Mouse (Mus musculus) limb, embryonic 12.5 days (tissue): ENCODE measurements at regions not wholly inside any gene's neighbourhood (a gene's known extent, or its start where the extent isn't known, plus 50 kb on each side); places are given as distances from the start of the nearest gene placed in this dataset.

Source experiments
- ATAC-seq: fragments of 200-750 bp; cut with Nextera tagmentation; 2 replicates; pipeline ENCODE4 v1.8.0; 2017; ENCODE audit warnings: low read depth, moderate TSS enrichment; ENCODE audit not compliant: insufficient number of reproducible peaks, insufficient read depth, low FRiP score, low TSS enrichment
- H3K27ac ChIP-seq: fragments of 300-500 bp; sonication (generic); 2 replicates; pipeline ENCODE4 v1.5.1; 2016; ENCODE audit warnings: mild to moderate bottlenecking, moderate library complexity
- H3K27me3 ChIP-seq: fragments of 300-500 bp; sonication (generic); 2 replicates; pipeline ENCODE4 v1.6.1; 2016; ENCODE audit warnings: mild to moderate bottlenecking, moderate library complexity
- H3K36me3 ChIP-seq: fragments of 300-500 bp; sonication (generic); 2 replicates; pipeline ENCODE4 v1.6.1; 2016; ENCODE audit warnings: mild to moderate bottlenecking, moderate library complexity
- H3K4me1 ChIP-seq: fragments of 300-500 bp; sonication (generic); replicated peaks from 2 replicates; pipeline ENCODE4 v1.6.1; 2016
- H3K4me2 ChIP-seq: fragments of 300-500 bp; sonication (generic); 2 replicates; pipeline ENCODE4 v1.6.1; 2016; ENCODE audit warnings: mild to moderate bottlenecking, moderate library complexity
- H3K4me3 ChIP-seq: fragments of 300-500 bp; sonication (generic); replicated peaks from 2 replicates; pipeline ENCODE4 v1.5.1; 2016; ENCODE audit warnings: mild to moderate bottlenecking
- H3K9ac ChIP-seq: fragments of 300-500 bp; sonication (generic); replicated peaks from 2 replicates; pipeline ENCODE4 v1.6.1; 2016; ENCODE audit warnings: mild to moderate bottlenecking, moderate library complexity
- H3K9me3 ChIP-seq: fragments of 300-500 bp; sonication (generic); 2 replicates; pipeline ENCODE4 v1.6.1; 2016; ENCODE audit warnings: mild to moderate bottlenecking, moderate library complexity
- WGBS: fragments of 180-500 bp; shearing (Covaris S2); methylation state at CpG from one replicate; pipeline ENCODE4 v1.1.7; 2016; 5-methylcytosine and 5-hydroxymethylcytosine counted together

DNA sequence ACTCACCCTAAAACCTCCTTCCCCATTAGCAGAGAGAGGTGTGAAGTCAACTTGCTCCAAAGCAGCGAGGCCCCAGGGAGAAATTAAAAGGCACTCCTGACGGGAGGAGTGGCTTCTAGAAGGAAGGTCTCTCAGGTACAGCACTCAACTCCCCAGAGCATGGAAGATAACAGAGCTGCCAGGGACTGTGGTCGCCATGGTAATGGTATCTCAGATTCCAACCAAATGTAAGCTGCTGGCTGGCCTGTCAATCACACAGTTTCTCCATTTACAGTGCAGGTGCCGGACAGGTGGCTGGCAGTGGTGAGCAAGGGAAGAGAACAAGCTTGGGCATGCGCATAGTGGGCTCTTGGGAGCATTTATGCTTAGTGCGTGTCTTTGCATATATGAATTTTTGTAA, 213.5 kb upstream of the Bcor start:
- Histone ChIP-seq H3K36me3 (no peaks in the 10 kb centered on the region), H3K27me3 (peaks cover 25% of the 10 kb centered on the region), H3K4me2 (no peak overlapping the region), H3K4me3 (no peak overlapping the region), H3K27ac (no peak overlapping the region), H3K4me1 (no peaks in the 10 kb centered on the region; the same call in 1 of the 2 replicates), H3K9me3 (no peaks in the 10 kb centered on the region), H3K9ac (no peak overlapping the region)
- 60% methylated on average over 6 of the region's 6 CpGs for WGBS
- ATAC-seq: no peak

DNA sequence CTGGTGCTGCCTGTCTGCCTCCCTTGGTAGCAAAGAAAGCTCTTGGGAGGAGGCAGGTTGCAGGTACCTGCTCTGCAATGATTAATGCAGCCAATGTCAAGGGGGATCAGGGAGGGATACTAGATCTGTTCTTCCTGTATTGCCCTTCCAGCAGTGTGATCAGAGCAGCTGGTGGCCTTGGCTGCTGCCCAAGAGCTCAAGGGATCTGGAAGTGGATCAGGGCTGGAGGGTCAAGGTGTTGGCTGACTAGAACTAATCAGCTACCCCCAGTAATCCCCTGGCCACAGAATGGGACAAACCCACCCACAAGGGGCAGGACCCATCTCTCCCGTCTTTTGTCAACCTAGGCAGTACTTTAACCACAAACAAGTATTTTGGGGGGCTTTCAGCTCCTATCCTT, 211.8 kb upstream of the Atp6ap2 start:
- WGBS: 71% methylated on average over 1 of the region's 1 CpGs
- Histone ChIP-seq H3K27me3 (peaks cover 24% of the 10 kb centered on the region), H3K4me1 (no peaks in the 10 kb centered on the region; the same call in 1 of the 2 replicates), H3K27ac (no peak overlapping the region), H3K4me2 (no peak overlapping the region), H3K4me3 (no peak overlapping the region), H3K9me3 (no peaks in the 10 kb centered on the region), H3K36me3 (no peaks in the 10 kb centered on the region), H3K9ac (no peak overlapping the region)
- ATAC-seq: no peak

DNA sequence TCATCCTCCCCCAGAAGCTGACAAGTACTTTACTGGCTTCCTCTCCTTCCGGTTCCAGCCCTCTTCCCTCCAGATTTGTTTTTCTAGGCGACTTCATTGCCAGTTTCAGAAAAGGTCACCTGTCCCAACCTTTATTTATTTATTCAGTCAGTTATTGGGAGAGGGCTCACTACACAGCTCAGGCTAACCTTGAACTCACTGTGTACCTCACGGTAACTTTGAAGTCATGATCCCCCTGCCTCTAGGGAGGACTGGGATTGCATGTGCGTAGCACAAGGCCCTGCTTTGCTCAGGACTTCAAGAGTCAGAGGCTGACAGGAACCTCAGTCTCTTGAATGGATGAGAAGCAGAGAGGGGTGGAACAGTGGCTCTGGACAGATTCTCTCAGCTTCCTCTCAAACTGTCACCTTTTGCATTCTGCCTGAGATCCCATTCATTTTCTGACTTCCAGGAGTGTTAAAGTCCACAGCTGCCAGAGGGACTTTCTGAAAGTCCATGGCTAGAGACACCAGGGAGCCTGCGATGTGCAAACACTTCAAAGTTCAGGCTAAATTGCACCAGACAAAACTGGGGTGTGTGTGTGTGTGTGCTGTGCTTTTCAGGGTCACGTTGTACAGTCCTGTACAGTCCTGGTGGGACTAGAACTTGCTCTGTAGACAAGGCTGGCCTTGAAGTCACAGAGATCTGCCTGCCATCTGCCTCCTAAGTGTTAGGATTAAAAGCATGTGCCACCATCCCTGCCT, 211.2 kb upstream of the Atp6ap2 start:
- Histone ChIP-seq H3K4me1 (no peaks in the 10 kb centered on the region; the same call in 1 of the 2 replicates), H3K27ac (no peak overlapping the region), H3K9me3 (no peaks in the 10 kb centered on the region), H3K27me3 (peaks cover 29% of the 10 kb centered on the region), H3K4me2 (no peak overlapping the region), H3K36me3 (no peaks in the 10 kb centered on the region), H3K4me3 (no peak overlapping the region), H3K9ac (no peak overlapping the region)
- 83% methylated on average over 6 of the region's 6 CpGs for WGBS
- ATAC-seq: no peak

DNA sequence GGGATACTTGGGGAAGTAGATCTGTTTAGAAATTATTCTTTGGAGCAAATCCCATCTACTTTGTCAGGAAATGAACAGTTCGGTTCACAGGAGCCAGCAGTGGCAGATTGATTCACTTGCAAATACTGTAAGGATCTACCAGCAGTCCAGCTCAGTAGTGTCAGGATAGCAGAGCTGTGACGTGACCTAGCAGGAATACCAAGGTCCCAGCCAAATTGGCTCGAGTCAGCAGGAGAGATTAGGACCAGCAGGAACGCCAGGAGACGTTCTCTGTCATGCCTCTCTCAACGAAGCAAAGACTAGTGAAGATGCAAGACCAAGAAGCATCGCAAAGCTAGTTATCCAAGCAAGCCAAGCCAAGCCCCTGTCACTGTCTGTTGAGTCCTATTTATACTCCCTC, 210.2 kb upstream of the Atp6ap2 start:
- Histone ChIP-seq H3K4me1 (no peaks in the 10 kb centered on the region; the same call in 1 of the 2 replicates), H3K4me2 (no peak overlapping the region), H3K9ac (no peak overlapping the region), H3K27ac (no peak overlapping the region), H3K9me3 (no peaks in the 10 kb centered on the region), H3K4me3 (no peak overlapping the region), H3K27me3 (peaks cover 39% of the 10 kb centered on the region), H3K36me3 (no peaks in the 10 kb centered on the region)
- no peak for ATAC-seq
- 80% methylated on average over 7 of the region's 7 CpGs for WGBS

DNA sequence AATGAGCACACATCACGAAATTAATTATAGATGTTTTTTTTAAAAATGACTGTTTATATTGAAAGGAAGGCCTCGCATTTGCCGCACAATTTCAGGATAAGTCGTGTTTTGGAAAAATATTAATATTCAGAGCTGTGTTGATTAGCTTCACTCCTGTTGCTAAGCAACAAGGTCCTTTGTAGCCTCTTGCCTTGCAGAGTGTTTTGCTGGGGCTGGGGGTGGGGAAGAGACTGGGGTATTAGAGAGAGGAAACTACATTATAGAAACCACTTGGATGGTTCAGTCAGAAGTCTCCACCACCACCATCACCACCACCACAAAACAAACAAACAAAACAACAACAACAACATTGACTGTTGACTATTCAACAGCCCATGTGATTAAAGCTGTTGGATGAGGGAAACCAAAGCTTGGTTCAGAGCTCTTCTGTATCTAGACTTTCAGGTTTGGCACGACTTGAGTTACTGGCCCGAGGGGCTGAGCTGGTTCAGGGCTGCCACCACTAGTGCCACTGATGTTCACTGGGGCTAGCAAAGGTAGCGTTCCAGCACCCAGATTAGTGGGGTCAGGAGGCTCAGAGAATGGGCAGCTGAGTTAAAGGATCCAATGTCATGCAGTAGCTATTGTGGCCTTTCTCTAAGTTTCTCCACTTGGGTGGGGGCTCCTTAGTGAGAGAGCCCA, 195.3 kb upstream of the Atp6ap2 start:
- no peak for ATAC-seq
- Histone ChIP-seq H3K27ac (no peak overlapping the region), H3K27me3 (no peaks in the 10 kb centered on the region; the same call in 1 of the 2 replicates), H3K9me3 (no peaks in the 10 kb centered on the region), H3K4me1 (no peaks in the 10 kb centered on the region), H3K4me3 (no peak overlapping the region), H3K9ac (no peak overlapping the region), H3K4me2 (no peak overlapping the region), H3K36me3 (no peaks in the 10 kb centered on the region)
- WGBS: 86% methylated on average over 7 of the region's 7 CpGs

DNA sequence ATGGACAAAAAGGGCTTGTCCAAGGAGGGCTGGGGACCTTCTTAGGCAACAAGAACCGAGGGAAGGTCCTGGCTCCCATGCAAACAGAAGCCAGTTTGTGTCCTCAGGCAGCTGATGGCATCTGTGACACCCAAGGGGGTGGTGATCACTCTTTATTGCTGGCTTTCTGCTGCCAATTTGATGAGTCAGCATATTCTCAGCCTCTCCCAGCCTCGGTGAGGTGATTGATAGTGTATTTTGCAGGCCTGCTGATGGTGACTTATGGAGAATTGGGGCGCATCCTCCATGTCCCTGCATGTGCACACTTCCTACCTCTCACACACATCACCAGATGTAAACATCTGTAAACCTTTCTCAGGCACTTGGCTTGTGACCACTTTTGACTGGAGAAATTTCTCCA, 178.3 kb upstream of the Atp6ap2 start:
- 66% methylated on average over 3 of the region's 3 CpGs for WGBS
- Histone ChIP-seq H3K27me3 (no peaks in the 10 kb centered on the region), H3K36me3 (no peaks in the 10 kb centered on the region), H3K27ac (peak overlapping the region; percentile 70), H3K9me3 (no peaks in the 10 kb centered on the region), H3K4me1 (no peaks in the 10 kb centered on the region), H3K4me3 (no peak overlapping the region), H3K9ac (no peak overlapping the region), H3K4me2 (no peak overlapping the region)
- ATAC-seq: no peak

DNA sequence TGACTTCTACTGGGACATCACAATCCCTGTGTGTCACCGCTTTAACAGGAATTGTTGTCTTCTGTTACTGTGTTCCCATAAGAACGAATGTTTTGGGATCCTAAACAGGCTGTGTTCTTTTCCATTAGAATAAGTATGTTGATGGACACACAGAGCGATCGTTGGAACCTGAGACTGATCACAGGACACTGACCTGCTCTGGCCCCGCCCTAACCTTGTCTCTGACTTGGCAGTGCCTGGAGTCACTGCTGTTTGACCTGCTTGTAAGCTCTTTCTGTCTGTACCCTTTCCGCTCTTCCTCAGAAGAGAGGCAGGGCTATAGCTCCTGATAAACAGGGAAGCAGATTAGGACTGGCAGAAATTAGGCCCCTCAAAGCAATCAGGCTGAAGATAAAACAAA, 162.0 kb upstream of the Atp6ap2 start:
- 77% methylated on average over 6 of the region's 6 CpGs for WGBS

DNA sequence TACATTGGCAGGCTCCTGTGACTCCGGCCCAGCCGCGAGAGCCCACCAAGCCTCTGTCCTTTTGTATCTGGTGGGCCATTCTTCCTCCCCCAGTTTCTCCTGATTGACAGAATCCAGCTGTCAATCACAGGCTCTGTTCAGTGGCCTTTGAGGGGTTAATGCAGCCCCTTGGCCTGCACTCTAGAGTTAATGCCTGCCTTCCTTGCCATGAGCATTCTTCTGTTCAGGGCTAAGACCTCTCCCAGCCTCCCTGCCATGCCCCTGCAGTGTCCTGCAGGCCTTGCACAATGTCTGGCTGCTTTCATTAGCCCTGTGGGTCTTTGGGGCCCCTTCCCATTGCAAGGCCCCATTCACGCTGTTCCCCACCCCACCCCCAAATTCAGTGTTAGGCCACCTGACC, 160.9 kb upstream of the Atp6ap2 start:
- no peak overlapping the region for H3K4me2 ChIP-seq
- ATAC-seq: no peak
- H3K9ac ChIP-seq: no peak overlapping the region
- H3K9me3 ChIP-seq: no peaks in the 10 kb centered on the region
- H3K36me3 ChIP-seq: no peaks in the 10 kb centered on the region
- H3K4me3 ChIP-seq: no peak overlapping the region
- H3K4me1 ChIP-seq: no peaks in the 10 kb centered on the region
- H3K27ac ChIP-seq: no peak overlapping the region
- WGBS: 57% methylated on average over 4 of the region's 4 CpGs
- H3K27me3 ChIP-seq: peaks cover 7% of the 10 kb centered on the region; the same call in 1 of the 2 replicates

More for the DNA sequence above, 162.0 kb upstream of the Atp6ap2 start:
- Histone ChIP-seq H3K27me3 (peaks cover 7% of the 10 kb centered on the region; the same call in 1 of the 2 replicates), H3K9me3 (no peaks in the 10 kb centered on the region), H3K36me3 (no peaks in the 10 kb centered on the region), H3K9ac (no peak overlapping the region), H3K4me2 (no peak overlapping the region), H3K27ac (no peak overlapping the region), H3K4me3 (no peak overlapping the region), H3K4me1 (no peaks in the 10 kb centered on the region)
- ATAC-seq: no peak

DNA sequence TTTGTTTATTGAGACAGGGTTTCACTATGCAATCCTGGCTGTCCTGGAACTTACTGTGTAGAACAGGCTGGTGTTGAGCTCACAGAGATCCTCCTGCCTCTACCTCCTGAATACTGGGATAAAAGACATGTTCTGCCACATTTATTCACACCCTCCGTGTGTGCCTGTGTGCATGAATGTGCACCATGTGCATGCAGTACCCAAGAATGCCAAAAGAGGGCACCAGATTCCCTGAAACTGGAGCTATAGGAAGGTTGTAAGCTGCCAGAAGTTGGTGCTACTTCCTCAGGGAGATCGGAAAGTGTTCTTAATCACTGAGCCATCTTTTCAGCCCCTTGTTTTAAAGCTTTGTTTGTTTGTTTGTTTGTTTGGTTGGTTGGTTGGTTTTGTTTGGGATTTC, 155.3 kb upstream of the Atp6ap2 start:
- Histone ChIP-seq H3K9me3 (no peaks in the 10 kb centered on the region), H3K4me3 (no peak overlapping the region), H3K9ac (no peak overlapping the region), H3K27me3 (no peaks in the 10 kb centered on the region; the same call in 1 of the 2 replicates), H3K4me2 (no peak overlapping the region), H3K4me1 (no peaks in the 10 kb centered on the region), H3K36me3 (no peaks in the 10 kb centered on the region), H3K27ac (no peak overlapping the region)
- WGBS: 90% methylated on average over 2 of the region's 2 CpGs
- no peak for ATAC-seq

DNA sequence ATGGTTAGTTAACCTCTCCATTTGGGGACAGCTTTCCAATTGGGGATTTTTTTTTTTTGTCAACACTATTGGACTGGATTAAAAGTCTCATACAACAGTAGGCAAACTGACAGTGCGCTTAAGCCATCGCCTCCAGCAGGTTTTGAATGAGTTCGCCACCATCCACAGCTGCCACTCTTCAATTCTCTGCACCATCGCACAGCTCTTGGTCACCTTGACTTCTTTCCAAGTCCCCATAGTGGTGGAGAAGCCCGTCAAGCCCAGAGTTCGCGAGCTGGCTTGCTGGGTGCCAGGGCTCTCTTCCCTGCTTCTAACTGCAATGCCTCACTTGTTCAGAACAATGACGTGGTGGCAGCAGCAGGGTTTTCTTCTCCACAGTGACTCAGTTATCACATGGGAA, 151.9 kb upstream of the Atp6ap2 start:
- Histone ChIP-seq H3K4me3 (no peak overlapping the region), H3K4me2 (no peak overlapping the region), H3K27me3 (0 out of 2 replicates have a peak, but pooled peaks cover 6% of the 10 kb centered on the region), H3K9me3 (no peaks in the 10 kb centered on the region), H3K9ac (no peak overlapping the region), H3K4me1 (no peaks in the 10 kb centered on the region), H3K36me3 (no peaks in the 10 kb centered on the region), H3K27ac (no peak overlapping the region)
- no peak for ATAC-seq
- 74% methylated on average over 8 of the region's 8 CpGs for WGBS

DNA sequence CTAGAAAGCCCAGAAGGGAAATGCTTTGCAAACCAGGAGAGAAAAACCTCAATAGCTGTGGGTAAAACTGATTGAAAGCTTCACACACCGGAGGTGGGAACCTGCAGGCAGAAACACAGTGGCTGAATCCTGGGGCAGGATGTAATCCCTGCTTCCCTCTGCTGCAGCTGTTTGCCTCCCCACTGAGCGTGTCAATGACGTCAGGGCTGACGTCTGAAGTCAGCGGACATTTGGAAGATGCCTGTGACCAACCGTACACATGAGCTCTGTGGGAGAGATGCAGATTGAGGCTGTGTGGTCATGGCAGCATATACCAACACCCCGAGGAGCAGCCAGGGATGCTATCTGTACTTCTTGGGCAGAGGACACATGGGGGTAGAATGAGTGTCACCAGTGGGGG, 151.5 kb upstream of the Atp6ap2 start:
- Histone ChIP-seq H3K9ac (no peak overlapping the region), H3K4me3 (no peak overlapping the region), H3K27me3 (peaks cover 9% of the 10 kb centered on the region; the same call in 1 of the 2 replicates), H3K4me1 (no peaks in the 10 kb centered on the region), H3K4me2 (no peak overlapping the region), H3K9me3 (no peaks in the 10 kb centered on the region), H3K36me3 (no peaks in the 10 kb centered on the region), H3K27ac (no peak overlapping the region)
- no peak for ATAC-seq
- WGBS: 36% methylated on average over 7 of the region's 7 CpGs
